Mouse (Mus musculus) C2C12 (cell line): ENCODE measurements at regions not wholly inside any gene's neighbourhood (a gene's known extent, or its start where the extent isn't known, plus 50 kb on each side); places are given as distances from the start of the nearest gene placed in this dataset.
"Not testable (repeated sequence)": the region's sequence is repeated elsewhere in the genome, so short reads cannot be mapped to it uniquely, and the experiment has no call there.

ENCODE experiments used
- H3K27me3 ChIP-seq: one replicate; pipeline ENCODE4 v1.6.1; 2011; ENCODE audit not compliant: control insufficient read depth, insufficient read depth, insufficient read length
- H3K36me3 ChIP-seq: one replicate; pipeline ENCODE4 v1.6.1; 2011; ENCODE audit not compliant: control insufficient read depth, insufficient read depth
- H3K4me3 ChIP-seq: one replicate; pipeline ENCODE4 v1.5.1; 2011; ENCODE audit warnings: mild to moderate bottlenecking, control low read depth; ENCODE audit not compliant: poor library complexity, insufficient read depth, severe bottlenecking
- H3K79me2 ChIP-seq: one replicate; pipeline ENCODE4 v1.6.1; 2011; ENCODE audit not compliant: control insufficient read depth, insufficient read depth
- H3K79me3 ChIP-seq: one replicate; pipeline ENCODE4 v1.6.1; 2011; ENCODE audit warnings: low read depth, control low read depth
- H3ac ChIP-seq: one replicate; pipeline ENCODE3; 2011; ENCODE audit warnings: low read depth; ENCODE audit not compliant: control insufficient read depth, insufficient read length
- CEBPB ChIP-seq: IDR thresholded peaks from one replicate; pipeline ENCODE4 v1.6.1; 2011; ENCODE audit warnings: low read depth, mild to moderate bottlenecking, control low read depth, moderate library complexity
- CTCF ChIP-seq: IDR thresholded peaks from one replicate; pipeline ENCODE4 v1.5.1; 2011; ENCODE audit not compliant: control insufficient read depth, insufficient read depth, insufficient read length
- FOSL1 ChIP-seq: IDR thresholded peaks from one replicate; pipeline ENCODE4 v1.8.0; 2011; ENCODE audit warnings: mild to moderate bottlenecking, low read length; ENCODE audit not compliant: poor library complexity, insufficient read depth, severe bottlenecking
- MAX ChIP-seq: IDR thresholded peaks from one replicate; pipeline ENCODE4 v1.6.1; 2011; ENCODE audit warnings: mild to moderate bottlenecking, control low read depth
- MYOD1 ChIP-seq: IDR thresholded peaks from one replicate; pipeline ENCODE4 v1.6.1; 2011; ENCODE audit warnings: low read depth; ENCODE audit not compliant: control insufficient read depth, insufficient read length
- MYOG ChIP-seq: IDR thresholded peaks from one replicate; pipeline ENCODE4 v1.6.1; 2011; ENCODE audit not compliant: control insufficient read depth, insufficient read length; ENCODE audit errors: extremely low read depth
- USF1 ChIP-seq: IDR thresholded peaks from one replicate; pipeline ENCODE4 v1.6.1; 2011; ENCODE audit warnings: low read depth, mild to moderate bottlenecking, control low read depth, moderate library complexity

GRCm38 (mm10) chr17:50416119-50416518 lies 93.1 kb upstream of the Plcl2 start:
- TF ChIP-seq CEBPB (no peak), USF1 (no peak), CTCF (no peak)
- Histone ChIP-seq H3K27me3 (no peaks in the 10 kb centered on the region), H3ac (no peak overlapping the region), H3K79me2 (no peaks in the 10 kb centered on the region), H3K4me3 (no peak overlapping the region), H3K79me3 (no peaks in the 10 kb centered on the region), H3K36me3 (no peaks in the 10 kb centered on the region)

GRCm38 (mm10) chr17:50416538-50417113 lies 92.6 kb upstream of the Plcl2 start:
- Histone ChIP-seq H3K4me3 (no peak overlapping the region), H3K27me3 (no peaks in the 10 kb centered on the region), H3ac (no peak overlapping the region), H3K79me2 (no peaks in the 10 kb centered on the region), H3K79me3 (no peaks in the 10 kb centered on the region), H3K36me3 (no peaks in the 10 kb centered on the region)
- TF ChIP-seq USF1, result no peak
- no peak for TF ChIP-seq CEBPB
- no peak for TF ChIP-seq MYOG
- no peak for TF ChIP-seq MAX
- no peak for TF ChIP-seq MYOD1
- TF ChIP-seq CTCF, result no peak
- TF ChIP-seq FOSL1, result no peak

GRCm38 (mm10) chr17:50418863-50419383 lies 90.3 kb upstream of the Plcl2 start:
- H3K27me3 ChIP-seq, result no peaks in the 10 kb centered on the region
- no peaks in the 10 kb centered on the region for H3K36me3 ChIP-seq
- no peaks in the 10 kb centered on the region for H3K79me2 ChIP-seq

GRCm38 (mm10) chr17:50419551-50419950 lies 89.7 kb upstream of the Plcl2 start:
- not testable (repeated sequence) for H3K79me3 ChIP-seq, H3K4me3 ChIP-seq, H3K36me3 ChIP-seq, H3K79me2 ChIP-seq, H3K27me3 ChIP-seq, H3ac ChIP-seq

More at GRCm38 (mm10) chr17:50418863-50419383, 90.3 kb upstream of the Plcl2 start:
- TF ChIP-seq CEBPB (no peak), CTCF (no peak), FOSL1 (no peak), MYOD1 (no peak), MYOG (no peak), MAX (no peak), USF1 (no peak)
- Histone ChIP-seq H3K4me3 (no peak overlapping the region), H3K79me3 (no peaks in the 10 kb centered on the region), H3ac (no peak overlapping the region)

GRCm38 (mm10) chr17:50419966-50420365 lies 89.2 kb upstream of the Plcl2 start:
- no peak overlapping the region for H3ac ChIP-seq
- H3K4me3 ChIP-seq, result no peak overlapping the region
- TF ChIP-seq CEBPB, result no peak
- no peak for TF ChIP-seq MYOD1
- no peak for TF ChIP-seq FOSL1
- no peak for TF ChIP-seq CTCF
- TF ChIP-seq MYOG, result no peak
- TF ChIP-seq MAX, result no peak
- no peak for TF ChIP-seq USF1
- no peaks in the 10 kb centered on the region for H3K36me3 ChIP-seq
- no peaks in the 10 kb centered on the region for H3K79me3 ChIP-seq
- H3K79me2 ChIP-seq, result no peaks in the 10 kb centered on the region
- no peaks in the 10 kb centered on the region for H3K27me3 ChIP-seq

GRCm38 (mm10) chr17:50420690-50421089 lies 88.5 kb upstream of the Plcl2 start:
- Histone ChIP-seq H3K36me3 (no peaks in the 10 kb centered on the region), H3K79me2 (no peaks in the 10 kb centered on the region), H3K4me3 (no peak overlapping the region), H3ac (no peak overlapping the region), H3K27me3 (no peaks in the 10 kb centered on the region), H3K79me3 (no peaks in the 10 kb centered on the region)
- TF ChIP-seq MAX, result no peak
- TF ChIP-seq FOSL1, result no peak
- TF ChIP-seq CEBPB, result no peak
- TF ChIP-seq MYOG, result no peak
- TF ChIP-seq USF1, result no peak
